Mouse (Mus musculus) kidney, embryonic 16.5 days (tissue): Measurements from ENCODE around the gene Klrc2. TPM values are rescaled to one million over a fixed set of nuclear protein-coding genes. Genes with fewer than 3 reads are reported as not detected.
"Not testable (repeated sequence)": the region's sequence is repeated elsewhere in the genome, so short reads cannot be mapped to it uniquely, and the experiment has no call there.

Source experiments
- ATAC-seq: fragments of 200-750 bp; cut with Nextera tagmentation; 2 replicates; pipeline ENCODE4 v1.8.0; 2017; ENCODE audit warnings: moderate TSS enrichment; ENCODE audit not compliant: low FRiP score, low TSS enrichment
- H3K27ac ChIP-seq: fragments of 300-500 bp; sonication (generic); 2 replicates; pipeline ENCODE4 v1.5.1; 2014; ENCODE audit warnings: low read length
- H3K27me3 ChIP-seq: fragments of 300-500 bp; sonication (generic); 2 replicates; pipeline ENCODE4 v1.6.1; 2014; ENCODE audit warnings: low read length, control low read depth, mixed read lengths; ENCODE audit not compliant: insufficient read depth
- H3K36me3 ChIP-seq: fragments of 300-500 bp; sonication (generic); 2 replicates; pipeline ENCODE4 v1.6.1; 2014; ENCODE audit warnings: low read length, control low read depth, mixed read lengths; ENCODE audit not compliant: insufficient read depth
- H3K4me1 ChIP-seq: fragments of 300-500 bp; sonication (generic); 2 replicates; pipeline ENCODE4 v1.6.1; 2014; ENCODE audit warnings: low read length, control low read depth, mixed read lengths; ENCODE audit not compliant: insufficient read depth
- H3K4me2 ChIP-seq: fragments of 300-500 bp; sonication (generic); replicated peaks from 2 replicates; pipeline ENCODE4 v1.6.1; 2014; ENCODE audit warnings: low read depth, low read length
- H3K4me3 ChIP-seq: fragments of 300-500 bp; sonication (generic); 2 replicates; pipeline ENCODE4 v1.5.1; 2014; ENCODE audit warnings: mild to moderate bottlenecking, low read length
- H3K9ac ChIP-seq: fragments of 300-500 bp; sonication (generic); replicated peaks from 2 replicates; pipeline ENCODE4 v1.6.1; 2014; ENCODE audit warnings: low read length
- H3K9me3 ChIP-seq: fragments of 300-500 bp; sonication (generic); 2 replicates; pipeline ENCODE4 v1.6.1; 2016; ENCODE audit warnings: low read length, control low read depth
- WGBS: fragments of 180-500 bp; shearing (Covaris S2); extraction: QIAGEN DNeasy Blood & Tissue Kit; methylation state at CpG from one replicate; pipeline ENCODE4 v1.1.7; 2014; 5-methylcytosine and 5-hydroxymethylcytosine counted together
- polyA plus RNA-seq: library from polyadenylated mRNA; unstranded; fragments of >200 nt; fragmentation: Nextera tagmentation; extraction: Ambion mirVana; gene quantifications from 2 replicates; pipeline ENCODE4 v1.2.1, GENCODE M21; 2015

Gene Klrc2
- polyA plus RNA-seq = not detected in 2 replicates

DNA sequence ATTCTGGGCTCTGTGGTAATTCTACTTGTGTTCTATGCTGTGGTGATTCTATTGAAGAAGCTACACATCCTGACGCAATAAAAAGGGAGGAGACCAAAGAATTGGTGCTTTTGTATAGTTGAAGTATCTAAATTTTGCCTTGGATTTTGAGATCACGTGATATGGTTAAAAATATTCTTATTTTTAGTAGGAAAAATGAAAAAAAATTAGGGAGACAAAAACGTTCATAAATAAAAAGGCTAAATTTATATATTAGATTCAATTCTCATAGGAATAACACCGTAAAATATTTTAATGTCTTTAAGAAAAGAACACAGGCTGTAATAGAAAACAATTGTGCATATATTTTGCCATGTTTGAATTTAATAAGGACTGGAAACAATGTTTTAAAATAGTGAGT lies at the start of gene Klrc2:
TSS of gene Klrc2 (minus strand) at position 101 of the 400 bp plus-strand sequence.
- not testable (repeated sequence) for H3K9ac ChIP-seq, H3K9me3 ChIP-seq, H3K36me3 ChIP-seq, H3K27me3 ChIP-seq, H3K4me3 ChIP-seq, H3K27ac ChIP-seq, H3K4me2 ChIP-seq, ATAC-seq, H3K4me1 ChIP-seq
- 77% methylated on average over 4 of the region's 4 CpGs for WGBS

DNA sequence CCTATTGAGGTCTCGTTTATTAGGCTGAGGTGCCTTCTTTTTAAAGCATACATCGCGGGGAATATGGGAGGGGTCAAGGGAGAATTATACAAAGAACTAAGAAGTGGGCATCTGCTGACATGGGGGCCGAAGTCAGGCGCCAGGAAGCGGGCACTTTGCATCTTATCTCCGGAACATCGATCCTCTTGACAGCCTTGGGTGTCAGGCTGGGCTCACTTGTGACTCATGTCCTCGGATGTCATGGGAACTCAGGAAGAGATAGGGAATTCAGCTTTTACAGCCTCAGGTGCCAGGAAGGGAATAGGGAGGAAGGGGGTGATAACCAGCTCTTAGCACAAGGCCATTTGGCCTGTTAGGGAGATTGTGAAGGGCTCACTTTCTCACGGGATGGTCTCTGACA lies 30.9 kb upstream of the Klrc2 start:
- not testable (repeated sequence) for H3K4me1 ChIP-seq, H3K27ac ChIP-seq, H3K4me3 ChIP-seq, H3K9ac ChIP-seq, H3K4me2 ChIP-seq, H3K27me3 ChIP-seq, H3K9me3 ChIP-seq, ATAC-seq, H3K36me3 ChIP-seq
- 57% methylated on average over 10 of the region's 10 CpGs for WGBS

- Histone ChIP-seq H3K4me2 (no peak overlapping the region), H3K4me1 (no peaks in the 10 kb centered on the region), H3K36me3 (no peaks in the 10 kb centered on the region), H3K9ac (no peak overlapping the region), H3K4me3 (no peak overlapping the region), H3K27me3 (no peaks in the 10 kb centered on the region), H3K9me3 (no peaks in the 10 kb centered on the region), H3K27ac (no peak overlapping the region)
- WGBS = 50% methylated on average over 1 of the region's 1 CpGs
- ATAC-seq = no peak
These were observed 19.9 kb upstream of the Klrc2 start for GRCm38 (mm10) chr6:129680379-129680778.

GRCm38 (mm10) chr6:129678873-129679272 lies 18.4 kb upstream of the Klrc2 start, which contains the start of gene Klrc1:
Gene Klrc1 (minus strand): TSS chr6:129678973.
- Histone ChIP-seq H3K27me3 (no peaks in the 10 kb centered on the region), H3K4me2 (no peak within 1 kb of the TSS), H3K4me1 (no peaks in the 10 kb centered on the region), H3K4me3 (no peak within 1 kb of the TSS), H3K36me3 (no peaks in the 10 kb centered on the region), H3K27ac (no peak within 1 kb of the TSS), H3K9me3 (no peaks in the 10 kb centered on the region), H3K9ac (no peak within 1 kb of the TSS)
- no peak for ATAC-seq
- 77% methylated on average over 3 of the region's 3 CpGs for WGBS

DNA sequence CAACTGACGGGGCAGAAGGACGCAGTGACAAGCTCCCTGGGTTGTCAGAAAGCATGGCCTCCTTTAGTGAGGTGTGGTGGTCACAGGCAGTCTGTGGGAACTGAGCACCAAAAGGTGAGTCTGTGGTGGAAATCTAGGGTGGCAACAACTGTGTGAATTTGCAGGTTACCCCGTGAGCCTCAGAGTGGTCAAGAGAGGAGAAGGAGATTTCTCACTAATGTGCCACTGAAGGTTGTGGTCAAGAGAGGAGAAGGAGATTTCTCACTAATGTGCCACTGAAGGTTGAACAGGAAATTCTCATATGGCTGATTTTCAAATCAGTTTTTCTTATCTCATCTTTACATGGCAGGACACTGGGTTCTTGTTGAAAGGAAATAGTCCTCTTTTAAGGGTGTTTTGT lies 812 bp upstream of the Klrc2 start:
- not testable (repeated sequence) for H3K36me3 ChIP-seq, H3K9ac ChIP-seq, H3K4me3 ChIP-seq, H3K9me3 ChIP-seq, H3K27me3 ChIP-seq, H3K4me2 ChIP-seq, ATAC-seq, H3K4me1 ChIP-seq, H3K27ac ChIP-seq
- WGBS = no CpG with 5 or more reads among the region's 3 CpGs

DNA sequence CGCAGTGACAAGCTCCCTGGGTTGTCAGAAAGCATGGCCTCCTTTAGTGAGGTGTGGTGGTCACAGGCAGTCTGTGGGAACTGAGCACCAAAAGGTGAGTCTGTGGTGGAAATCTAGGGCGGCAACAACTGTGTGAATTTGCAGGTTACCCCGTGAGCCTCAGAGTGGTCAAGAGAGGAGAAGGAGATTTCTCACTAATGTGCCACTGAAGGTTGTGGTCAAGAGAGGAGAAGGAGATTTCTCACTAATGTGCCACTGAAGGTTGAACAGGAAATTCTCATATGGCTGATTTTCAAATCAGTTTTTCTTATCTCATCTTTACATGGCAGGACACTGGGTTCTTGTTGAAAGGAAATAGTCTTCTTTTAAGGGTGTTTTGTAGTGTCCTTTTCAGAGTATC lies 16.4 kb downstream of the Klrc2 start:
- H3K4me1 ChIP-seq, H3K27me3 ChIP-seq, ATAC-seq, H3K36me3 ChIP-seq, H3K9me3 ChIP-seq, H3K4me3 ChIP-seq, H3K9ac ChIP-seq, H3K4me2 ChIP-seq, H3K27ac ChIP-seq: not testable (repeated sequence)
- WGBS = 100% methylated on average over 1 of the region's 3 CpGs

GRCm38 (mm10) chr6:129643237-129643636 lies 17.3 kb downstream of the Klrc2 start, which contains the start of gene Klrc3:
Gene Klrc3 (minus strand): TSS chr6:129643337.
- not testable (repeated sequence) for H3K9me3 ChIP-seq, ATAC-seq, H3K4me1 ChIP-seq, H3K9ac ChIP-seq, H3K4me3 ChIP-seq, H3K27ac ChIP-seq, H3K36me3 ChIP-seq, H3K27me3 ChIP-seq, H3K4me2 ChIP-seq
- 90% methylated on average over 3 of the region's 3 CpGs for WGBS

GRCm38 (mm10) chr6:129631046-129631445 lies 29.4 kb downstream of the Klrc2 start:
- H3K27ac ChIP-seq, H3K9me3 ChIP-seq, H3K27me3 ChIP-seq, H3K36me3 ChIP-seq, ATAC-seq, H3K4me2 ChIP-seq, H3K9ac ChIP-seq, H3K4me3 ChIP-seq, H3K4me1 ChIP-seq: not testable (repeated sequence)
- WGBS = 81% methylated on average over 2 of the region's 2 CpGs

DNA sequence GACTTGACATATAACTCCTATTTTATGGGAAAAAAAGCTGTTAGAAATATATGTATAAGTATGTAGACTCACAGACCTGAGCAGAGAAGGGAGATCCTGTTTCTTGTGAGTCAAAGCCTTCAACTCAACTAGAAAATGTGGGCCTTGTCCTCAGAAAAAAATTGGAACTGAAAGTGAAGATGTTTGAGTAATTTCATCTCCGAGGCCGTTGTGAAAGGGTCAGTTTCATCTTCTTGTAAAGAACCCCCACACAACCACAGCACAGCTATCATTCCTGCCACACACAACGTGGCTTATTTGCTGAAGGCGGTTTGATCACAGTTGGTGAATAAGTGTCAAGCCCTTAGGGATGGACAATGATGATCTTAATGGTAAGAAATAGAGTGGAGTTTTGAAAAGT lies 36.8 kb downstream of the Klrc2 start, which contains the start of gene Klrk1:
TSS of gene Klrk1 (minus strand) at position 130 of the 400 bp plus-strand sequence.
- H3K4me3 ChIP-seq = no peak within 1 kb of the TSS
- H3K36me3 ChIP-seq = no peaks in the 10 kb centered on the region
- no peak within 1 kb of the TSS for H3K4me2 ChIP-seq
- no peak for ATAC-seq
- H3K4me1 ChIP-seq = no peaks in the 10 kb centered on the region
- no peaks in the 10 kb centered on the region for H3K27me3 ChIP-seq
- H3K9me3 ChIP-seq = no peaks in the 10 kb centered on the region
- H3K27ac ChIP-seq = no peak within 1 kb of the TSS
- WGBS = 75% methylated on average over 4 of the region's 4 CpGs
- no peak within 1 kb of the TSS for H3K9ac ChIP-seq

- no peaks in the 10 kb centered on the region for H3K4me1 ChIP-seq
- no peaks in the 10 kb centered on the region for H3K9me3 ChIP-seq
- H3K4me2 ChIP-seq = no peak overlapping the region
- H3K27ac ChIP-seq = no peak overlapping the region
- H3K4me3 ChIP-seq = no peak overlapping the region
- no peak for ATAC-seq
- no peaks in the 10 kb centered on the region for H3K36me3 ChIP-seq
- H3K27me3 ChIP-seq = no peaks in the 10 kb centered on the region
- H3K9ac ChIP-seq = no peak overlapping the region
These were observed 52.1 kb downstream of the Klrc2 start for GRCm38 (mm10) chr6:129608372-129608771.
